Mouse (Mus musculus): ENCODE measurements around the gene Cntnap5c.
"Not testable (repeated sequence)": the region's sequence is repeated elsewhere in the genome, so short reads cannot be mapped to it uniquely, and the experiment has no call there.

The Cntnap5c gene

GRCm38 (mm10) chr17:57768622-57769610, at the start of gene Cntnap5c:
TSS of gene Cntnap5c (plus strand) at chr17:57769570.
- DNase-seq (ENCODE audit: low read depth, low spot score): no peak

- no peak for DNase-seq (ENCODE audit: low read depth, low spot score)
Measured at GRCm38 (mm10) chr17:57742119-57742518, 27.3 kb upstream of the Cntnap5c start, which contains the start of gene Gm21834. TSS of gene Gm21834 (minus strand) at chr17:57742219.

- DNase-seq (ENCODE audit: low read depth, low spot score): no peak
Measured at GRCm38 (mm10) chr17:57758033-57758432, 11.3 kb upstream of the Cntnap5c start.

GRCm38 (mm10) chr17:57767306-57767705, 2.1 kb upstream of the Cntnap5c start:
- DNase-seq (ENCODE audit: low read depth, low spot score): no peak

- DNase-seq (ENCODE audit: low read depth, low spot score): peak; percentile 23
Measured at GRCm38 (mm10) chr17:57770904-57771303, 1.5 kb downstream of the Cntnap5c start.

- no peak for DNase-seq (ENCODE audit: low read depth, low spot score)
Measured at GRCm38 (mm10) chr17:57788161-57788799, 18.9 kb downstream of the Cntnap5c start.

- DNase-seq (ENCODE audit: low read depth, low spot score): no peak
Measured at GRCm38 (mm10) chr17:57795408-57795807, 26.0 kb downstream of the Cntnap5c start.

GRCm38 (mm10) chr17:57796668-57797311, 27.4 kb downstream of the Cntnap5c start:
- DNase-seq (ENCODE audit: low read depth, low spot score): no peak

- no peak for DNase-seq (ENCODE audit: low read depth, low spot score)
Measured at GRCm38 (mm10) chr17:57799414-57799985, 30.1 kb downstream of the Cntnap5c start.

DNA sequence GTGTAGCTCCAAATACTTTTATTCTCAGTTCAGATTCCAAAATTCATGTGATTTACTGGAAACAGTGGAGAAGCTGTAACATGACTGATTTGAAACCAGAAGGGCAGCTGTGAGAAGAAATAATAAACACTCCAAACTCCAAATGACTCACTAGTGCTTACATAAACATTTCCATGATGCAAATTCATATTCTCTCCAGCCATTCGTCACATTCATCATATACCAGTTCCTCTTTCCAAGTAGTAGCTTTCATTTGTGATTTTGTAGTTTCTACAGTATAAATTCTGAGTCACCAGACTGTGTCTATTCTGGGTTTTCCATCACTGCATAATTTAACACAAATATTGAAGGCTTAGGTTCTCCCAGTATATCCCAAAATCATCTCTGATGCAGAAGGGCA, 31.8 kb downstream of the Cntnap5c start:
- no peak for DNase-seq (ENCODE audit: low read depth, low spot score)

- no peak for DNase-seq (ENCODE audit: low read depth, low spot score)
Measured at GRCm38 (mm10) chr17:57837090-57837971, 68.0 kb downstream of the Cntnap5c start.

- DNase-seq (ENCODE audit: low read depth, low spot score): not testable (repeated sequence)
Measured at GRCm38 (mm10) chr17:57855811-57856210, 86.4 kb downstream of the Cntnap5c start.

- DNase-seq (ENCODE audit: low read depth, low spot score): no peak
Measured at GRCm38 (mm10) chr17:57865996-57866395, 96.6 kb downstream of the Cntnap5c start.

GRCm38 (mm10) chr17:57887742-57888389, 118.5 kb downstream of the Cntnap5c start:
- no peak for DNase-seq (ENCODE audit: low read depth, low spot score)

- DNase-seq (ENCODE audit: low read depth, low spot score): no peak
Measured at GRCm38 (mm10) chr17:57911770-57912293, 142.5 kb downstream of the Cntnap5c start.

DNA sequence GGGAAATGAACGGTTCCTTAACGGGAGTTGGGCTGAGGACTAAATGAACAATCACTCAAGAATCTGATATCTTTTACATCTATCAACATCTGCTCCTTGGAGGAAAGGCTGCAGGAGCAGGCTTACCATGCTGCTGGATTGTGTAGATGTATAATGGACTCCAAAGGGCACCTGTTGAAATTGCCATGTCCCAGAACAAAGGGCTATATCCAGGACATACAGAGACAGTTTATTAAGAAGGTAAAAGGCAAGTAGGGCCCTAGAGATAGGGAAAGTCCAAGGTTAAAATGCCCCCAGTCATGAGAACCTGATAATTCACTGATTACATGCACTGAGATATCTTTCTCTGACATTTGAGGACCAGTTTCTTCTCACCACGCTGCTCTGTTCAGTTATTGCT, 214.9 kb downstream of the Cntnap5c start:
- no peak for DNase-seq (ENCODE audit: low read depth, low spot score)

DNA sequence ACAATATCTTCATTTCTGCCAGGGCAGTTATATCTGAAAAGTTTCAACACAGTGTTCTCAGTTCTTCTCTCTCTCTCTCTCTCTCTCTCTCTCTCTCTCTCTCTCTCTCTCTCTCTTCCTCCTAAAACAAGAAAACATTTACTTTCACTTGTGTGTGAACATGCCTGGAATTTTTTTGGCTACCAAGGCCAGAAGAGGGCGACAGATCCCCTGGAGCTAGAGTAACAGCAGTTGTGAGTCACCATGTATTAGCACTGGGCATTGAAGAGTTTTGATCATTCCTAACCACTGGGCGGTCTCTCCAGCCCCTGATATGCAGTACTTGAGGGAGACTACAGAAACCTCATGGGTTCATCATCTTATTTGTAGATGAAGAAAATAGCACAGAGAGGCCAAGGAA, 219.1 kb downstream of the Cntnap5c start:
- peak; percentile 42 for DNase-seq (ENCODE audit: low read depth, low spot score)

GRCm38 (mm10) chr17:57996461-57996860, 227.1 kb downstream of the Cntnap5c start:
- no peak for DNase-seq (ENCODE audit: low read depth, low spot score)

GRCm38 (mm10) chr17:57999080-57999479, 229.7 kb downstream of the Cntnap5c start:
- no peak for DNase-seq (ENCODE audit: low read depth, low spot score)

DNA sequence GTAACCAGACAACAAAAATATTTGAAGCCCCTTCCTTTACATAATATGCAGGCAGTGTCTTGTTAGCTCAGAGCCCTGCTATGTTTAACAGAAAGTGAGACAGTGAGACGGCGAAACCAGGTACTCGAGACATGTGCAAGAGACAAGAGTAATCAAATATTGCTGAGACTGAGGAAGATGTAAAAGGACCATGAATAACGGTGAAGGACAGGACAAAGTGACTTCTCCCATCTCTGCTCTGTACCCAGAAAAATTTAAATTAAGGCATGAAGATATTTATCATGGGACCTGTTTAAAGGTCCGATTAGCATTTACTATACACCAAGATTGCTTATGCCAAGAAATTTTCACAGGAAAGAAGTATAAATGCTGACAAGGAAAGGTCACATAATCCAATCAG, 233.5 kb downstream of the Cntnap5c start:
- no peak for DNase-seq (ENCODE audit: low read depth, low spot score)
